Mouse (Mus musculus): ENCODE results near the gene Med18.

DNA sequence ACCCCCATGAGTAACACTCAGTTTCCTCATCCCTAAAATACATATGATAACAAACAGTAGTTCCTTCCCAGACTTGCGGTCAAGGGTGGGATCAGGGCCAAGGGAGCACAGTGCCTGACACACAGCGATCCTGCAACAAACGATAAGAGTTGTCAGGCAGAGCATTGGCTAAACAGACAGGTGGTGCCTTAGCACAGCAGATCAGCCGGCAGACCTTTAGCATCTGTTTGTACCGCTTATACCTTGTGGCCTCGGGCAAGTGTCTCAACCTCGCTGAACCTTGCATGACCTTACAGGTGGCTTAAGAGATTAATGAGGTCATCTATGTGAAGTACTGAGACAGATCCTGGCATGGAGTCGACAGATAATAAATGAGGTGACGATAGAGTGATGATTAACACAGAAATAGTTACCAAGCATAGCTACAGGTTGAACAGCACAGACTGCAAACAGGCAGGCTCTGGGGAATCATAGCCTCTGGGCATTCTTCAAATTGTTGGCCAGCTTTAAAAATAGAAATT, 35.6 kb downstream of the Med18 start:
- TF ChIP-seq POLR2A (IDR thresholded peaks at IDR 0.05; ENCODE audit: borderline replicate concordance, extremely low read depth, insufficient read depth, insufficient read length, poor library complexity, severe bottlenecking), result no peak
- TF ChIP-seq CTCF (IDR thresholded peaks at IDR 0.05; ENCODE audit: borderline replicate concordance, extremely low read depth, insufficient read depth, insufficient read length), result no peak

Data from brain, embryonic 14.5 days (tissue).